Mouse (Mus musculus): Measurements from ENCODE around the gene Gon4l.

GRCm38 (mm10) chr3:88944109-88944508 is 109.1 kb downstream of the Gon4l start:
- TF ChIP-seq POLR2A (IDR thresholded peaks at IDR 0.05; ENCODE audit: extremely low read depth, insufficient read depth, low read length) (no peak), CTCF (IDR thresholded peaks at IDR 0.05; ENCODE audit: low read depth, low read length) (no peak)

Measured in liver, adult 2 months (tissue).